9 mouse cellular contexts compared by ENCODE assay signal in genomic region chr7:143793121-143793520, GRCm38 (mm10). TPM values are rescaled to one million over a fixed set of nuclear protein-coding genes. Genes with fewer than 3 reads are reported as not detected.
DNase-seq lines count a peak whose midpoint lies in the region; ATAC-seq and TF ChIP-seq lines count a peak whose summit lies in the region.
"Had no signal": no experiment of that assay in that cellular context is flagged by ENCODE, and none has a peak within 500 bp of the region (broad histone marks: within the 10 kb centered on the region; RNA-seq: fewer than 3 reads in every experiment).

No protein-coding gene starts in this region.

- TF ChIP-seq EP300 in lung, postnatal 0 days (IDR thresholded peaks at IDR 0.05), result no peak

- peak; percentile 48 to 70 for DNase-seq in cerebellum, postnatal 14 days
- DNase-seq in cerebellum, adult 11-12 months, result no peak
- DNase-seq in 3T3-L1 (ENCODE audit: low read depth, low spot score), result peak; percentile 55
- DNase-seq in adrenal gland, adult 2 months, result peak; percentile 49
- no peak for DNase-seq in intestine, embryonic 14.5 days (ENCODE audit: low spot score)
- DNase-seq in lung, postnatal 0 days (ENCODE audit: low spot score), result peak; percentile 69
- peak; percentile 30 to 40 for DNase-seq in thymus, adult 18-20 months
- no peak for DNase-seq in layer of hippocampus, postnatal 10 days (ENCODE audit: low spot score in 2 of 2)

- no peak overlapping the region for H3K4me3 ChIP-seq in intestine, embryonic 14.5 days (ENCODE audit: low read depth, low read length)
- no peak overlapping the region for H3K4me3 ChIP-seq in lung, postnatal 0 days (ENCODE audit: low read depth, low read length)

- peaks cover 30% of the 10 kb centered on the region for H3K36me3 ChIP-seq in intestine, embryonic 14.5 days (ENCODE audit: control insufficient read depth, insufficient read depth, low read length)
- H3K36me3 ChIP-seq in lung, postnatal 0 days (ENCODE audit: insufficient read depth, low read length), result peaks cover 10% of the 10 kb centered on the region; the same call in 1 of the 2 replicates

- 0 out of 2 replicates have a peak, but pooled peaks have one; percentile 43 for ATAC-seq in intestine, embryonic 14.5 days (replicated peaks; ENCODE audit: low FRiP score, low TSS enrichment, low read depth)
- ATAC-seq in lung, postnatal 0 days, result peak; percentile 68

- no peak overlapping the region for H3K4me2 ChIP-seq in intestine, embryonic 14.5 days (ENCODE audit: low read length)
- no peak overlapping the region for H3K4me2 ChIP-seq in lung, postnatal 0 days (replicated peaks; ENCODE audit: low read depth, low read length)

- no peak overlapping the region for H3K27ac ChIP-seq in intestine, embryonic 14.5 days (ENCODE audit: low read depth)
- no peak overlapping the region for H3K27ac ChIP-seq in lung, postnatal 0 days (ENCODE audit: low read length)

- TF ChIP-seq CTCF in lung, postnatal 0 days (IDR thresholded peaks at IDR 0.05), result peak; percentile 71

- H3K9ac ChIP-seq in intestine, embryonic 14.5 days (ENCODE audit: low read length), result no peak overlapping the region
- H3K9ac ChIP-seq in lung, postnatal 0 days (replicated peaks; ENCODE audit: low read depth), result no peak overlapping the region

- no peaks in the 10 kb centered on the region for H3K4me1 ChIP-seq in intestine, embryonic 14.5 days (replicated peaks; ENCODE audit: control insufficient read depth, insufficient read depth, low read length)
- H3K4me1 ChIP-seq in lung, postnatal 0 days (ENCODE audit: insufficient read depth, low read depth, low read length), result no peaks in the 10 kb centered on the region

- H3K9me3 ChIP-seq in intestine, embryonic 14.5 days (ENCODE audit: control insufficient read depth, low read length), result 0 out of 2 replicates have a peak, but pooled peaks cover 2% of the 10 kb centered on the region
- no peaks in the 10 kb centered on the region for H3K9me3 ChIP-seq in lung, postnatal 0 days (ENCODE audit: low read length)

- 60% methylated on average over 4 of the region's 4 CpGs for WGBS in intestine, embryonic 14.5 days
- 47% methylated on average over 4 of the region's 4 CpGs for whole genome bisulfite sequencing in lung, postnatal 0 days

- H3K27me3 ChIP-seq in intestine, embryonic 14.5 days (replicated peaks; ENCODE audit: control insufficient read depth, insufficient read depth, low read length), result no peaks in the 10 kb centered on the region
- no peaks in the 10 kb centered on the region for H3K27me3 ChIP-seq in lung, postnatal 0 days (replicated peaks; ENCODE audit: insufficient read depth, low read length)

RNA-seq across cellular contexts. Expression of gene Mrgpre, which starts 8.8 kb away (rescaled TPM):
- 1 to 10 TPM; 1.7 to 3.2 TPM for total RNA-seq in adrenal gland, adult 2 months (2021)
- polyA plus RNA-seq in adrenal gland, adult 2 months (2012; rRNA removed), result 2.5 and 3.9 TPM in 2 replicates
- polyA plus RNA-seq in intestine, embryonic 14.5 days (2014; fragmentation: Nextera tagmentation; extraction: Ambion mirVana), result 2.3 and 2.4 TPM in 2 replicates
- 0.67 and 0.72 TPM in 2 replicates for polyA plus RNA-seq in lung, postnatal 0 days (2015; fragmentation: Nextera tagmentation; extraction: Ambion mirVana)
- 1 to 10 TPM; 9.1 to 9.4 TPM for total RNA-seq in layer of hippocampus, postnatal 10 days (2021)

RNA-seq across cellular contexts. Expression of gene Mrgprg, which starts 26.3 kb away (rescaled TPM):
- total RNA-seq in adrenal gland, adult 2 months (2021), result 1 to 10 TPM; 1.1 to 2.9 TPM
- 1.5 and 3.7 TPM in 2 replicates for polyA plus RNA-seq in adrenal gland, adult 2 months (2012; rRNA removed)
- polyA plus RNA-seq in intestine, embryonic 14.5 days (2014; fragmentation: Nextera tagmentation; extraction: Ambion mirVana), result not detected in 2 replicates
- polyA plus RNA-seq in lung, postnatal 0 days (2015; fragmentation: Nextera tagmentation; extraction: Ambion mirVana), result not detected in 2 replicates
- not detected for total RNA-seq in layer of hippocampus, postnatal 10 days (2021)
- total RNA-seq: left cerebral cortex, postnatal 10 days had no signal

RNA-seq across cellular contexts. Expression of gene Nadsyn1, which starts 29.5 kb away (rescaled TPM):
- 10 to 100 TPM in 1 of 2 experiments, 1 to 10 TPM in 1; 7.8 to 11.6 TPM for total RNA-seq in adrenal gland, adult 2 months (2021)
- 9.0 and 9.1 TPM in 2 replicates for polyA plus RNA-seq in adrenal gland, adult 2 months (2012; rRNA removed)
- polyA plus RNA-seq in intestine, embryonic 14.5 days (2014; fragmentation: Nextera tagmentation; extraction: Ambion mirVana), result 11.7 and 12.3 TPM in 2 replicates
- polyA plus RNA-seq in lung, postnatal 0 days (2015; fragmentation: Nextera tagmentation; extraction: Ambion mirVana), result 5.0 and 5.2 TPM in 2 replicates
- total RNA-seq in layer of hippocampus, postnatal 10 days (2021), result 1 to 10 TPM; 6.1 to 6.4 TPM

RNA-seq across cellular contexts. Expression of gene Dhcr7, which starts 29.8 kb away (rescaled TPM):
- 100 to 1,000 TPM; 689 to 950 TPM for total RNA-seq in adrenal gland, adult 2 months (2021)
- 917 and 1,241 TPM in 2 replicates for polyA plus RNA-seq in adrenal gland, adult 2 months (2012; rRNA removed)
- 80.4 and 84.3 TPM in 2 replicates for polyA plus RNA-seq in intestine, embryonic 14.5 days (2014; fragmentation: Nextera tagmentation; extraction: Ambion mirVana)
- 9.7 and 10.8 TPM in 2 replicates for polyA plus RNA-seq in lung, postnatal 0 days (2015; fragmentation: Nextera tagmentation; extraction: Ambion mirVana)
- total RNA-seq in layer of hippocampus, postnatal 10 days (2021), result 10 to 100 TPM; 80.0 to 85.0 TPM

RNA-seq across cellular contexts. Expression of gene Osbpl5, which starts 36.3 kb away (rescaled TPM):
- total RNA-seq in adrenal gland, adult 2 months (2021), result 10 to 100 TPM; 25.8 to 47.4 TPM
- 28.1 and 28.2 TPM in 2 replicates for polyA plus RNA-seq in adrenal gland, adult 2 months (2012; rRNA removed)
- 34.9 and 39.7 TPM in 2 replicates for polyA plus RNA-seq in intestine, embryonic 14.5 days (2014; fragmentation: Nextera tagmentation; extraction: Ambion mirVana)
- 47.6 and 56.8 TPM in 2 replicates for polyA plus RNA-seq in lung, postnatal 0 days (2015; fragmentation: Nextera tagmentation; extraction: Ambion mirVana)
- 10 to 100 TPM; 48.5 to 48.6 TPM for total RNA-seq in layer of hippocampus, postnatal 10 days (2021)

Comparison
In these comparisons a context has a peak if more than half of its experiments do, and no peak if none do; other contexts are left out.
1. DNase-seq: peak in cerebellum, postnatal 14 days (2 of 2), 3T3-L1 (single experiment), adrenal gland, adult 2 months (single experiment), lung, postnatal 0 days (single experiment) and thymus, adult 18-20 months (2 of 2); none in cerebellum, adult 11-12 months (single experiment), intestine, embryonic 14.5 days (single experiment) and layer of hippocampus, postnatal 10 days (0 of 2).